Mouse (Mus musculus) forebrain, embryonic 11.5 days (tissue): Measurements from ENCODE around the gene Ubash3a. TPM values are rescaled to one million over a fixed set of nuclear protein-coding genes. Genes with fewer than 3 reads are reported as not detected.

ENCODE experiments used
- ATAC-seq: fragments of 200-750 bp; cut with Nextera tagmentation; replicated peaks from 2 replicates; pipeline ENCODE4 v1.8.0; 2017; ENCODE audit warnings: moderate TSS enrichment; ENCODE audit not compliant: low FRiP score
- DNase-seq: peaks from one replicate; pipeline ENCODE4 v3.0.0-alpha.2; 2017; ENCODE audit warnings: low spot score
- H3K27ac ChIP-seq: fragments of 300-500 bp; sonication (generic); 2 replicates; pipeline ENCODE4 v1.5.1; 2014; ENCODE audit warnings: low read depth, low read length
- H3K27me3 ChIP-seq: fragments of 300-500 bp; sonication (generic); 2 replicates; pipeline ENCODE4 v1.6.1; 2014; ENCODE audit warnings: mild to moderate bottlenecking, low read length, mixed read lengths; ENCODE audit not compliant: control insufficient read depth, insufficient read depth
- H3K36me3 ChIP-seq: fragments of 300-500 bp; sonication (generic); 2 replicates; pipeline ENCODE4 v1.6.1; 2014; ENCODE audit warnings: mild to moderate bottlenecking, low read length, moderate library complexity, mixed read lengths; ENCODE audit not compliant: control insufficient read depth, insufficient read depth
- H3K4me1 ChIP-seq: fragments of 300-500 bp; sonication (generic); replicated peaks from 2 replicates; pipeline ENCODE4 v1.6.1; 2014; ENCODE audit warnings: low read length, mixed read lengths; ENCODE audit not compliant: control insufficient read depth, insufficient read depth
- H3K4me2 ChIP-seq: fragments of 300-500 bp; sonication (generic); 2 replicates; pipeline ENCODE4 v1.6.1; 2014; ENCODE audit warnings: low read depth, mild to moderate bottlenecking, low read length, moderate library complexity, mixed read lengths; ENCODE audit not compliant: severe bottlenecking
- H3K4me3 ChIP-seq: fragments of 300-500 bp; sonication (generic); 2 replicates; pipeline ENCODE4 v1.5.1; 2014; ENCODE audit warnings: low read depth, low read length
- H3K9ac ChIP-seq: fragments of 300-500 bp; sonication (generic); 2 replicates; pipeline ENCODE4 v1.6.1; 2014; ENCODE audit warnings: low read length
- H3K9me3 ChIP-seq: fragments of 300-500 bp; sonication (generic); 2 replicates; pipeline ENCODE4 v1.6.1; 2016; ENCODE audit warnings: low read length, mixed read lengths; ENCODE audit not compliant: control insufficient read depth
- WGBS: fragments of 180-500 bp; shearing (Covaris S2); extraction: QIAGEN DNeasy Blood & Tissue Kit; methylation state at CpG from one replicate; pipeline ENCODE4 v1.1.7; 2014; 5-methylcytosine and 5-hydroxymethylcytosine counted together
- polyA plus RNA-seq: library from polyadenylated mRNA; unstranded; fragments of >200 nt; fragmentation: Nextera tagmentation; extraction: Ambion mirVana; gene quantifications from 2 replicates; pipeline ENCODE4 v1.2.1, GENCODE M21; 2014

The Ubash3a gene
- polyA plus RNA-seq, 1 experiment from 2014 or later, result 0.79 TPM

GRCm38 (mm10) chr17:31208654-31209053, 981 bp downstream of the Ubash3a start:
- Histone ChIP-seq H3K9ac (no peak overlapping the region), H3K27me3 (no peaks in the 10 kb centered on the region), H3K9me3 (no peaks in the 10 kb centered on the region), H3K4me2 (no peak overlapping the region), H3K27ac (no peak overlapping the region), H3K4me3 (no peak overlapping the region), H3K4me1 (no peaks in the 10 kb centered on the region), H3K36me3 (no peaks in the 10 kb centered on the region)
- 88% methylated on average over 8 of the region's 8 CpGs for WGBS
- DNase-seq (no peak), ATAC-seq (no peak)

GRCm38 (mm10) chr17:31209376-31209930, 1.8 kb downstream of the Ubash3a start:
- no peak for DNase-seq
- WGBS, result 94% methylated on average over 11 of the region's 11 CpGs

GRCm38 (mm10) chr17:31210299-31210698, 2.6 kb downstream of the Ubash3a start:
- no peak for ATAC-seq
- no peak overlapping the region for H3K4me3 ChIP-seq
- DNase-seq, result no peak
- no peaks in the 10 kb centered on the region for H3K27me3 ChIP-seq
- H3K4me1 ChIP-seq, result no peaks in the 10 kb centered on the region
- H3K27ac ChIP-seq, result no peak overlapping the region
- H3K9me3 ChIP-seq, result no peaks in the 10 kb centered on the region
- no peak overlapping the region for H3K9ac ChIP-seq
- H3K36me3 ChIP-seq, result no peaks in the 10 kb centered on the region
- no peak overlapping the region for H3K4me2 ChIP-seq
- 89% methylated on average over 7 of the region's 7 CpGs for WGBS

More at GRCm38 (mm10) chr17:31209376-31209930, 1.8 kb downstream of the Ubash3a start:
- H3K9ac ChIP-seq, result no peak overlapping the region
- no peak overlapping the region for H3K4me2 ChIP-seq
- H3K4me1 ChIP-seq, result no peaks in the 10 kb centered on the region
- no peak overlapping the region for H3K27ac ChIP-seq
- ATAC-seq, result no peak
- no peaks in the 10 kb centered on the region for H3K27me3 ChIP-seq
- H3K9me3 ChIP-seq, result no peaks in the 10 kb centered on the region
- no peaks in the 10 kb centered on the region for H3K36me3 ChIP-seq
- no peak overlapping the region for H3K4me3 ChIP-seq

- no peaks in the 10 kb centered on the region for H3K9me3 ChIP-seq
- H3K4me3 ChIP-seq, result no peak overlapping the region
- WGBS, result 92% methylated on average over 6 of the region's 6 CpGs
- no peaks in the 10 kb centered on the region for H3K36me3 ChIP-seq
- H3K4me2 ChIP-seq, result no peak overlapping the region
- H3K9ac ChIP-seq, result no peak overlapping the region
- H3K4me1 ChIP-seq, result no peaks in the 10 kb centered on the region
- no peak overlapping the region for H3K27ac ChIP-seq
- no peaks in the 10 kb centered on the region for H3K27me3 ChIP-seq
- ATAC-seq, result no peak
- DNase-seq, result no peak
Measured at GRCm38 (mm10) chr17:31211881-31212280, 4.2 kb downstream of the Ubash3a start.

DNA sequence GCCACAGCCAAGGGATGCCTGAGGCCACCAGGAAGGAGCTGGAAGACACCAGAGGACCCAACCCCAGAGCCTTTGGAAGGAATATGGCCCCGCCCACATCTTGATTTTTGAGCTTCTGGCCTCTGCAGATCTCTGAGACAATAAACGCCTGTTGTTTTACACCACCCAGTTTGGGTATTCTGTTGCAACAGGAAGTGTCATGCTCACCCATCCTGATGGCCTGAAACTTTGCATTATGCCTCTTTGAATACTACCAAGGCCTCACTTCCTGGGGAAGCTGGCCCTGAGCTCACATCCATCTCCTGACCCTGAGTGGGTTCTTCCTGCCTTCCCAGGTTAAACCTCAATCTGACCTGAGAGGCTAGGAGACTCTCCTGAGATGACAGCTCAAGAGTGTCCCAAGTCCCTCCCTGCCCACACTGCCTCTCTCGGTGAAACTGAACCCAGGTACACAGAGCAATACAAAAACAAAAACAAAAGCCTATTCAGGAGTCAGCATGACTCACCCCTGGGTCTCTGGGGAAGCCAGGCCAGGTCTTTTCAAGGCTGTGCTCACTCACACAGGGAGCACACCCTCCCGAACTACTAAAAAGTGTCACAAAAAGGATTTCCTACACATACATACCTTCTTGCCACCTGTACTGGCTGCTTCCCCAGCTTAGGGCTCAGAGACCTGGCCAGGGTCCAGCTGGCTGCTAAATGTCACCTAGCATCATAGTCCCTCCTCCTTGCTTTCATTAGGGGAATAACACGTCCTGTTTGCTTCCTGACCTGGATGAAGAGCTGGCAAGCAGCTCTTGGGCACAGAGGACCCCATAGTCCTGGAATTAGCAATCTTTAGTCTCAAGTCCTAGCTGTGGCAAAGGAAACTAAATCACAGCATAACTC, 8.6 kb downstream of the Ubash3a start:
- Histone ChIP-seq H3K27ac (no peak overlapping the region), H3K4me3 (no peak overlapping the region), H3K27me3 (no peaks in the 10 kb centered on the region), H3K4me2 (no peak overlapping the region), H3K9ac (no peak overlapping the region), H3K4me1 (no peaks in the 10 kb centered on the region), H3K9me3 (no peaks in the 10 kb centered on the region), H3K36me3 (no peaks in the 10 kb centered on the region)
- no peak for ATAC-seq
- 44% methylated on average over 5 of the region's 5 CpGs for WGBS
- DNase-seq, result no peak

- no peaks in the 10 kb centered on the region for H3K4me1 ChIP-seq
- ATAC-seq (no peak), DNase-seq (no peak)
- H3K27ac ChIP-seq, result no peak overlapping the region
- H3K9ac ChIP-seq, result no peak overlapping the region
- H3K4me2 ChIP-seq, result no peak overlapping the region
- 92% methylated on average over 4 of the region's 4 CpGs for WGBS
- no peaks in the 10 kb centered on the region for H3K9me3 ChIP-seq
- H3K27me3 ChIP-seq, result no peaks in the 10 kb centered on the region
- H3K36me3 ChIP-seq, result no peaks in the 10 kb centered on the region
- no peak overlapping the region for H3K4me3 ChIP-seq
Measured at GRCm38 (mm10) chr17:31222810-31223310, 15.2 kb downstream of the Ubash3a start.

DNA sequence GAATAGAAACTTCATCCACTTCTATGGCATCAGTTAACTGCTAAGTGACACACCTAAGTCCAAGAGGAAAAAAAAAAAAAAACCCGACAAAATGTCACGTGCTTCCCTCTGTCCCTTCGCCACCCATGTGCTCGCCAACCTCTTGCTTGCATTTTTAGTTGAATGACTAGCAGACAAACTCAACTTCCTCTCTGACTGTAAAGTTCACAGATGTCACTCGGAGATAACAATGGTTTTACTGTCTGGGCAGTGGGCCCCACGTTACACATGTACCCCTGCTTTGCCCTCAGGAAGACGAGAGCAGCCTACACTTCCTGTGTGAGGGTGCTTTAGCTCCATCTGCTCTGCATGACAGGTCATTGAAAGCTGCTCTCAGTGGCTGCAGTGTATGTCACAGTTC, 16.2 kb downstream of the Ubash3a start:
- H3K4me2 ChIP-seq, result no peak overlapping the region
- ATAC-seq (no peak), DNase-seq (no peak)
- H3K9me3 ChIP-seq, result no peaks in the 10 kb centered on the region
- H3K9ac ChIP-seq, result no peak overlapping the region
- H3K4me1 ChIP-seq, result no peaks in the 10 kb centered on the region
- no peak overlapping the region for H3K27ac ChIP-seq
- H3K27me3 ChIP-seq, result no peaks in the 10 kb centered on the region
- no peaks in the 10 kb centered on the region for H3K36me3 ChIP-seq
- no peak overlapping the region for H3K4me3 ChIP-seq
- WGBS, result 82% methylated on average over 7 of the region's 7 CpGs

- H3K9ac ChIP-seq, result no peak overlapping the region
- no peak overlapping the region for H3K27ac ChIP-seq
- no peaks in the 10 kb centered on the region for H3K36me3 ChIP-seq
- H3K9me3 ChIP-seq, result no peaks in the 10 kb centered on the region
- 89% methylated on average over 8 of the region's 8 CpGs for WGBS
- no peaks in the 10 kb centered on the region for H3K4me1 ChIP-seq
- no peak for DNase-seq
- ATAC-seq, result no peak
- no peaks in the 10 kb centered on the region for H3K27me3 ChIP-seq
- no peak overlapping the region for H3K4me3 ChIP-seq
- no peak overlapping the region for H3K4me2 ChIP-seq
Measured at GRCm38 (mm10) chr17:31224591-31224990, 16.9 kb downstream of the Ubash3a start.
